Mouse (Mus musculus) MEL (cell line): ENCODE measurements around the gene Hist1h2ak.
A peak's percentile ranks its signal among the peaks of the same experiment; 100 is the strongest.

Source experiments
- CTCF ChIP-seq, 3 experiments: IDR thresholded peaks in 2 of 3; conservative IDR thresholded peaks in 1 of 3; 2 replicates each; pipeline ENCODE4 v1.5.1; 2011 to 2012; ENCODE audit warnings: low read length in 3 of 3, low read depth in 2 of 3, mild to moderate bottlenecking in 2 of 3, improper control_type of control experiment in 1 of 3, inconsistent platforms in 1 of 3, mixed read lengths in 1 of 3, moderate library complexity in 1 of 3; ENCODE audit not compliant: control insufficient read depth in 1 of 3, insufficient read depth in 1 of 3, poor library complexity in 1 of 3, severe bottlenecking in 1 of 3
- EP300 ChIP-seq, 2 experiments: IDR thresholded peaks; 2 replicates each; pipeline ENCODE4 v1.6.1; 2011; ENCODE audit warnings: improper control_type of control experiment in 2 of 2, low read length in 2 of 2, low read depth in 1 of 2, mild to moderate bottlenecking in 1 of 2
- GATA1 ChIP-seq: IDR thresholded peaks from 2 replicates; pipeline ENCODE4 v1.6.1; 2011; ENCODE audit warnings: low read depth, low read length, improper control_type of control experiment
- MAX ChIP-seq: IDR thresholded peaks from 2 replicates; pipeline ENCODE4 v1.6.1; 2011; ENCODE audit warnings: low read length, improper control_type of control experiment
- MXI1 ChIP-seq: IDR thresholded peaks from 2 replicates; pipeline ENCODE4 v1.6.1; 2011; ENCODE audit warnings: mild to moderate bottlenecking, low read depth, low read length, improper control_type of control experiment
- NELFE ChIP-seq: IDR thresholded peaks from 2 replicates; pipeline ENCODE4 v1.6.1; 2011; ENCODE audit warnings: low read depth, low read length, improper control_type of control experiment
- POLR2A ChIP-seq, 2 experiments: IDR thresholded peaks; 2 replicates each; pipeline ENCODE4 v1.6.1; 2011 to 2012; ENCODE audit warnings: low read length in 2 of 2, mild to moderate bottlenecking in 2 of 2, control low read depth in 1 of 2, improper control_type of control experiment in 1 of 2, low read depth in 1 of 2, moderate library complexity in 1 of 2; ENCODE audit not compliant: control insufficient read depth in 1 of 2, insufficient read depth in 1 of 2, poor library complexity in 1 of 2
- POLR2AphosphoS5 ChIP-seq: IDR thresholded peaks from 2 replicates; pipeline ENCODE4 v1.6.1; 2012; ENCODE audit warnings: low read depth, borderline replicate concordance, mild to moderate bottlenecking, inconsistent platforms, low read length, moderate library complexity, mixed read lengths
- TAL1 ChIP-seq: IDR thresholded peaks from 2 replicates; pipeline ENCODE4 v1.6.1; 2012; ENCODE audit warnings: mild to moderate bottlenecking, inconsistent platforms, low read length, moderate library complexity, mixed read lengths
- TBP ChIP-seq: IDR thresholded peaks from 2 replicates; pipeline ENCODE4 v1.8.0; 2011; ENCODE audit warnings: low read depth, low read length, improper control_type of control experiment
- USF1 ChIP-seq: IDR thresholded peaks from 2 replicates; pipeline ENCODE4 v1.6.1; 2014; ENCODE audit warnings: low read depth, mild to moderate bottlenecking, inconsistent platforms, low read length, improper control_type of control experiment, moderate library complexity

DNA sequence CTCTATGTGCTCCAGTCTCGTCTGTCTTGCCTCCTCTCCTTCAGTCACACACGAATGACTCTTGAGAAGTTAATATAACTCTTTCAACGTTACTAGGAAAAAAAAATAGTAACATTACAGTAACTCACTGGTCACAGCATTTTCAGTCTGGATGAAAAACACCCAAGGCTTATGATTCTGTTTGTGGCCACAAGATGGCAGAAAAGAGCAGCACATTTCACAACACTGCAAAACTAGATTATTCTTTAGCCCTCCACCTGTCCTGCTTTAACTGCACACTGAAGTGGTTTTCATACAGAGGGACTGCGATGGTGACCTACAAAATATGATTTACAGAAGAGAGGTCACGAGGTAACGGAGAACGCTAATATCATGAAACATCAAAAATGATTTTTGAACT is 38.9 kb downstream of the Hist1h2ak start:
- peak in 2 of 3 experiments; percentile 28 to 82; a peak in 3 of 6 replicates for TF ChIP-seq CTCF (IDR thresholded peaks at IDR 0.05 in 2 of 3, conservative IDR thresholded peaks at IDR 0.05 in 1 of 3; ENCODE audit: control insufficient read depth in 1 of 3, insufficient read depth in 1 of 3, low read depth in 2 of 3, low read length in 3 of 3, poor library complexity in 1 of 3, severe bottlenecking in 1 of 3)
- no peak for TF ChIP-seq MAX
- TF ChIP-seq POLR2AphosphoS5: no peak
- 0 out of 2 replicates have a peak, but pooled peaks have one; percentile 16 for TF ChIP-seq GATA1
- TF ChIP-seq EP300 (IDR thresholded peaks at IDR 0.05; ENCODE audit: low read depth in 1 of 2, low read length in 2 of 2): no peak
- TF ChIP-seq TAL1: no peak
- TF ChIP-seq POLR2A (IDR thresholded peaks at IDR 0.05; ENCODE audit: control insufficient read depth in 1 of 2, insufficient read depth in 1 of 2, low read depth in 1 of 2, low read length in 2 of 2, poor library complexity in 1 of 2): no peak
- no peak for TF ChIP-seq MXI1
- peak; percentile 70; the same call in 1 of the 2 replicates for TF ChIP-seq TBP
- no peak for TF ChIP-seq USF1
- no peak for TF ChIP-seq NELFE
